Mouse (Mus musculus): Measurements from ENCODE around the gene Chchd6. TPM values are rescaled to one million over a fixed set of nuclear protein-coding genes. Genes with fewer than 3 reads are reported as not detected.

Gene Chchd6
- polyA plus RNA-seq, 1 experiment from 2014 or later, result 66.9 TPM

- H3K36me3 ChIP-seq (ENCODE audit: control insufficient read depth, insufficient read depth, low read length), result no peaks in the 10 kb centered on the region
Measured at GRCm38 (mm10) chr6:89524766-89525165, 70.7 kb downstream of the Chchd6 start.

GRCm38 (mm10) chr6:89510154-89510553 is 85.3 kb downstream of the Chchd6 start:
- H3K4me3 ChIP-seq (ENCODE audit: low read depth, low read length), result no peak overlapping the region
- no peak for ATAC-seq (ENCODE audit: insufficient number of reproducible peaks, low FRiP score, low TSS enrichment, low read depth)
- no peak overlapping the region for H3K27ac ChIP-seq (replicated peaks; ENCODE audit: low read depth, low read length)
- no peak for DNase-seq (ENCODE audit: low spot score)
- no peaks in the 10 kb centered on the region for H3K27me3 ChIP-seq (ENCODE audit: control insufficient read depth, insufficient read depth, low read length)
- H3K4me2 ChIP-seq (ENCODE audit: low read depth, severe bottlenecking), result no peak overlapping the region
- no peaks in the 10 kb centered on the region for H3K9me3 ChIP-seq (ENCODE audit: control insufficient read depth, low read length)
- no peaks in the 10 kb centered on the region for H3K4me1 ChIP-seq (ENCODE audit: control insufficient read depth, insufficient read depth, low read length)
- no peak overlapping the region for H3K9ac ChIP-seq (ENCODE audit: low read length)
- no peaks in the 10 kb centered on the region for H3K36me3 ChIP-seq (ENCODE audit: control insufficient read depth, insufficient read depth, low read length)

More at GRCm38 (mm10) chr6:89524766-89525165, 70.7 kb downstream of the Chchd6 start:
- H3K9ac ChIP-seq (ENCODE audit: low read length), result no peak overlapping the region
- DNase-seq (ENCODE audit: low spot score) (no peak), ATAC-seq (ENCODE audit: insufficient number of reproducible peaks, low FRiP score, low TSS enrichment, low read depth) (no peak)
- no peaks in the 10 kb centered on the region for H3K27me3 ChIP-seq (ENCODE audit: control insufficient read depth, insufficient read depth, low read length)
- H3K4me2 ChIP-seq (ENCODE audit: low read depth, severe bottlenecking), result no peak overlapping the region
- WGBS, result 76% methylated on average over 2 of the region's 2 CpGs
- no peak overlapping the region for H3K27ac ChIP-seq (replicated peaks; ENCODE audit: low read depth, low read length)
- no peaks in the 10 kb centered on the region for H3K4me1 ChIP-seq (ENCODE audit: control insufficient read depth, insufficient read depth, low read length)
- no peaks in the 10 kb centered on the region for H3K9me3 ChIP-seq (ENCODE audit: control insufficient read depth, low read length)
- no peak overlapping the region for H3K4me3 ChIP-seq (ENCODE audit: low read depth, low read length)

- Histone ChIP-seq H3K4me2 (ENCODE audit: low read depth, severe bottlenecking) (no peak overlapping the region), H3K9me3 (ENCODE audit: control insufficient read depth, low read length) (no peaks in the 10 kb centered on the region), H3K4me1 (ENCODE audit: control insufficient read depth, insufficient read depth, low read length) (no peaks in the 10 kb centered on the region), H3K36me3 (ENCODE audit: control insufficient read depth, insufficient read depth, low read length) (no peaks in the 10 kb centered on the region), H3K27ac (replicated peaks; ENCODE audit: low read depth, low read length) (no peak overlapping the region), H3K9ac (ENCODE audit: low read length) (no peak overlapping the region), H3K27me3 (ENCODE audit: control insufficient read depth, insufficient read depth, low read length) (no peaks in the 10 kb centered on the region), H3K4me3 (ENCODE audit: low read depth, low read length) (no peak overlapping the region)
- DNase-seq (ENCODE audit: low spot score), result no peak
- 59% methylated on average over 2 of the region's 2 CpGs for WGBS
- no peak for ATAC-seq (ENCODE audit: insufficient number of reproducible peaks, low FRiP score, low TSS enrichment, low read depth)
Measured at GRCm38 (mm10) chr6:89508725-89509124, 86.7 kb downstream of the Chchd6 start.

GRCm38 (mm10) chr6:89508263-89508662 is 87.2 kb downstream of the Chchd6 start:
- Histone ChIP-seq H3K27me3 (ENCODE audit: control insufficient read depth, insufficient read depth, low read length) (no peaks in the 10 kb centered on the region), H3K9ac (ENCODE audit: low read length) (no peak overlapping the region), H3K4me2 (ENCODE audit: low read depth, severe bottlenecking) (no peak overlapping the region), H3K27ac (replicated peaks; ENCODE audit: low read depth, low read length) (no peak overlapping the region), H3K36me3 (ENCODE audit: control insufficient read depth, insufficient read depth, low read length) (no peaks in the 10 kb centered on the region), H3K4me3 (ENCODE audit: low read depth, low read length) (no peak overlapping the region), H3K4me1 (ENCODE audit: control insufficient read depth, insufficient read depth, low read length) (no peaks in the 10 kb centered on the region), H3K9me3 (ENCODE audit: control insufficient read depth, low read length) (no peaks in the 10 kb centered on the region)
- DNase-seq (ENCODE audit: low spot score), result no peak
- ATAC-seq (ENCODE audit: insufficient number of reproducible peaks, low FRiP score, low TSS enrichment, low read depth), result no peak

GRCm38 (mm10) chr6:89499961-89500360 is 95.5 kb downstream of the Chchd6 start:
- Histone ChIP-seq H3K36me3 (ENCODE audit: control insufficient read depth, insufficient read depth, low read length) (no peaks in the 10 kb centered on the region), H3K4me2 (ENCODE audit: low read depth, severe bottlenecking) (no peak overlapping the region), H3K27me3 (ENCODE audit: control insufficient read depth, insufficient read depth, low read length) (no peaks in the 10 kb centered on the region), H3K4me3 (ENCODE audit: low read depth, low read length) (no peak overlapping the region), H3K9ac (ENCODE audit: low read length) (no peak overlapping the region), H3K4me1 (ENCODE audit: control insufficient read depth, insufficient read depth, low read length) (no peaks in the 10 kb centered on the region), H3K9me3 (ENCODE audit: control insufficient read depth, low read length) (no peaks in the 10 kb centered on the region), H3K27ac (replicated peaks; ENCODE audit: low read depth, low read length) (no peak overlapping the region)
- 82% methylated on average over 1 of the region's 1 CpGs for WGBS
- no peak for DNase-seq (ENCODE audit: low spot score)
- no peak for ATAC-seq (ENCODE audit: insufficient number of reproducible peaks, low FRiP score, low TSS enrichment, low read depth)

GRCm38 (mm10) chr6:89498764-89499516 is 96.5 kb downstream of the Chchd6 start:
- H3K36me3 ChIP-seq (ENCODE audit: control insufficient read depth, insufficient read depth, low read length), result no peaks in the 10 kb centered on the region
- DNase-seq (ENCODE audit: low spot score), result no peak
- H3K4me1 ChIP-seq (ENCODE audit: control insufficient read depth, insufficient read depth, low read length), result no peaks in the 10 kb centered on the region
- no peak overlapping the region for H3K4me3 ChIP-seq (ENCODE audit: low read depth, low read length)
- no peak overlapping the region for H3K9ac ChIP-seq (ENCODE audit: low read length)
- whole genome bisulfite sequencing, result 57% methylated on average over 6 of the region's 6 CpGs
- no peaks in the 10 kb centered on the region for H3K27me3 ChIP-seq (ENCODE audit: control insufficient read depth, insufficient read depth, low read length)
- ATAC-seq (ENCODE audit: insufficient number of reproducible peaks, low FRiP score, low TSS enrichment, low read depth), result no peak
- no peak overlapping the region for H3K4me2 ChIP-seq (ENCODE audit: low read depth, severe bottlenecking)
- no peak overlapping the region for H3K27ac ChIP-seq (replicated peaks; ENCODE audit: low read depth, low read length)
- H3K9me3 ChIP-seq (ENCODE audit: control insufficient read depth, low read length), result no peaks in the 10 kb centered on the region

- DNase-seq (ENCODE audit: low spot score) (no peak), ATAC-seq (ENCODE audit: insufficient number of reproducible peaks, low FRiP score, low TSS enrichment, low read depth) (no peak)
- Histone ChIP-seq H3K4me2 (ENCODE audit: low read depth, severe bottlenecking) (no peak overlapping the region), H3K9me3 (ENCODE audit: control insufficient read depth, low read length) (no peaks in the 10 kb centered on the region), H3K4me3 (ENCODE audit: low read depth, low read length) (no peak overlapping the region), H3K4me1 (ENCODE audit: control insufficient read depth, insufficient read depth, low read length) (no peaks in the 10 kb centered on the region), H3K36me3 (ENCODE audit: control insufficient read depth, insufficient read depth, low read length) (no peaks in the 10 kb centered on the region), H3K27ac (replicated peaks; ENCODE audit: low read depth, low read length) (no peak overlapping the region), H3K9ac (ENCODE audit: low read length) (no peak overlapping the region), H3K27me3 (ENCODE audit: control insufficient read depth, insufficient read depth, low read length) (no peaks in the 10 kb centered on the region)
- 84% methylated on average over 1 of the region's 1 CpGs for WGBS
Measured at GRCm38 (mm10) chr6:89496916-89497315, 98.5 kb downstream of the Chchd6 start.

- Histone ChIP-seq H3K9me3 (ENCODE audit: control insufficient read depth, low read length) (no peaks in the 10 kb centered on the region), H3K27ac (replicated peaks; ENCODE audit: low read depth, low read length) (no peak overlapping the region), H3K9ac (ENCODE audit: low read length) (no peak overlapping the region), H3K4me1 (ENCODE audit: control insufficient read depth, insufficient read depth, low read length) (no peaks in the 10 kb centered on the region), H3K4me3 (ENCODE audit: low read depth, low read length) (no peak overlapping the region), H3K36me3 (ENCODE audit: control insufficient read depth, insufficient read depth, low read length) (no peaks in the 10 kb centered on the region), H3K4me2 (ENCODE audit: low read depth, severe bottlenecking) (no peak overlapping the region), H3K27me3 (ENCODE audit: control insufficient read depth, insufficient read depth, low read length) (no peaks in the 10 kb centered on the region)
- ATAC-seq (ENCODE audit: insufficient number of reproducible peaks, low FRiP score, low TSS enrichment, low read depth) (no peak), DNase-seq (ENCODE audit: low spot score) (no peak)
- 75% methylated on average over 4 of the region's 4 CpGs for WGBS
Measured at GRCm38 (mm10) chr6:89492368-89492767, 103.1 kb downstream of the Chchd6 start.

- H3K9ac ChIP-seq (ENCODE audit: low read length), result no peak overlapping the region
- no peak overlapping the region for H3K4me3 ChIP-seq (ENCODE audit: low read depth, low read length)
- H3K27ac ChIP-seq (replicated peaks; ENCODE audit: low read depth, low read length), result no peak overlapping the region
- no peaks in the 10 kb centered on the region for H3K36me3 ChIP-seq (ENCODE audit: control insufficient read depth, insufficient read depth, low read length)
- no peak for ATAC-seq (ENCODE audit: insufficient number of reproducible peaks, low FRiP score, low TSS enrichment, low read depth)
- WGBS, result 97% methylated on average over 3 of the region's 3 CpGs
- H3K27me3 ChIP-seq (ENCODE audit: control insufficient read depth, insufficient read depth, low read length), result no peaks in the 10 kb centered on the region
- H3K9me3 ChIP-seq (ENCODE audit: control insufficient read depth, low read length), result no peaks in the 10 kb centered on the region
- no peak overlapping the region for H3K4me2 ChIP-seq (ENCODE audit: low read depth, severe bottlenecking)
- no peaks in the 10 kb centered on the region for H3K4me1 ChIP-seq (ENCODE audit: control insufficient read depth, insufficient read depth, low read length)
- no peak for DNase-seq (ENCODE audit: low spot score)
Measured at GRCm38 (mm10) chr6:89490369-89490768, 105.1 kb downstream of the Chchd6 start.
